Mouse (Mus musculus): ENCODE measurements at regions not wholly inside any gene's neighbourhood (a gene's known extent, or its start where the extent isn't known, plus 50 kb on each side); places are given as distances from the start of the nearest gene placed in this dataset.

- no peak overlapping the region for H3K9ac ChIP-seq
- H3K36me3 ChIP-seq = no peaks in the 10 kb centered on the region
- no peaks in the 10 kb centered on the region for H3K4me1 ChIP-seq
- no peak overlapping the region for H3K4me3 ChIP-seq (replicated peaks)
- H3K27me3 ChIP-seq = no peaks in the 10 kb centered on the region
- no peak overlapping the region for H3K4me2 ChIP-seq (replicated peaks)
- H3K9me3 ChIP-seq (replicated peaks) = no peaks in the 10 kb centered on the region
- no peak for ATAC-seq (ENCODE audit: insufficient number of reproducible peaks, low FRiP score, low TSS enrichment, low read depth)
- no peak overlapping the region for H3K27ac ChIP-seq (replicated peaks)
Observed at GRCm38 (mm10) chr10:16751546-16751945, 971.5 kb upstream of the Cited2 start.

- 47% methylated on average over 4 of the region's 4 CpGs for WGBS
- Histone ChIP-seq H3K4me2 (replicated peaks) (no peak overlapping the region), H3K27me3 (no peaks in the 10 kb centered on the region), H3K4me3 (replicated peaks) (no peak overlapping the region), H3K27ac (replicated peaks) (no peak overlapping the region), H3K36me3 (no peaks in the 10 kb centered on the region), H3K9ac (no peak overlapping the region), H3K4me1 (no peaks in the 10 kb centered on the region), H3K9me3 (replicated peaks) (no peaks in the 10 kb centered on the region)
- 0 out of 2 replicates have a peak, but pooled peaks have one; percentile 51 for ATAC-seq (ENCODE audit: insufficient number of reproducible peaks, low FRiP score, low TSS enrichment, low read depth)
Observed at GRCm38 (mm10) chr10:16789641-16790243, 933.3 kb upstream of the Cited2 start.

- Histone ChIP-seq H3K27me3 (no peaks in the 10 kb centered on the region), H3K27ac (replicated peaks) (no peak overlapping the region), H3K9ac (no peak overlapping the region), H3K4me2 (replicated peaks) (no peak overlapping the region), H3K4me3 (replicated peaks) (no peak overlapping the region), H3K36me3 (no peaks in the 10 kb centered on the region), H3K4me1 (no peaks in the 10 kb centered on the region), H3K9me3 (replicated peaks) (no peaks in the 10 kb centered on the region)
- WGBS = 72% methylated on average over 2 of the region's 2 CpGs
- no peak for ATAC-seq (ENCODE audit: insufficient number of reproducible peaks, low FRiP score, low TSS enrichment, low read depth)
Observed at GRCm38 (mm10) chr10:16803978-16804377, 919.0 kb upstream of the Cited2 start.

- H3K27me3 ChIP-seq = no peaks in the 10 kb centered on the region
- no peak for ATAC-seq (ENCODE audit: insufficient number of reproducible peaks, low FRiP score, low TSS enrichment, low read depth)
- no peak overlapping the region for H3K4me3 ChIP-seq (replicated peaks)
- no peak overlapping the region for H3K4me2 ChIP-seq (replicated peaks)
- H3K9me3 ChIP-seq (replicated peaks) = no peaks in the 10 kb centered on the region
- no peaks in the 10 kb centered on the region for H3K36me3 ChIP-seq
- no peak overlapping the region for H3K27ac ChIP-seq (replicated peaks)
- WGBS = 23% methylated on average over 2 of the region's 2 CpGs
- H3K9ac ChIP-seq = no peak overlapping the region
- H3K4me1 ChIP-seq = no peaks in the 10 kb centered on the region
Observed at GRCm38 (mm10) chr10:16810716-16811115, 912.3 kb upstream of the Cited2 start.

GRCm38 (mm10) chr10:16814013-16814412 lies 909.0 kb upstream of the Cited2 start:
- WGBS = 56% methylated on average over 2 of the region's 2 CpGs
- Histone ChIP-seq H3K36me3 (no peaks in the 10 kb centered on the region), H3K4me2 (replicated peaks) (no peak overlapping the region), H3K4me3 (replicated peaks) (no peak overlapping the region), H3K4me1 (no peaks in the 10 kb centered on the region), H3K27ac (replicated peaks) (no peak overlapping the region), H3K27me3 (no peaks in the 10 kb centered on the region), H3K9me3 (replicated peaks) (no peaks in the 10 kb centered on the region), H3K9ac (no peak overlapping the region)
- no peak for ATAC-seq (ENCODE audit: insufficient number of reproducible peaks, low FRiP score, low TSS enrichment, low read depth)

- no peaks in the 10 kb centered on the region for H3K36me3 ChIP-seq
- no peak for ATAC-seq (ENCODE audit: insufficient number of reproducible peaks, low FRiP score, low TSS enrichment, low read depth)
- H3K4me3 ChIP-seq (replicated peaks) = no peak overlapping the region
- no peaks in the 10 kb centered on the region for H3K9me3 ChIP-seq (replicated peaks)
- H3K27me3 ChIP-seq = no peaks in the 10 kb centered on the region
- WGBS = 76% methylated on average over 1 of the region's 1 CpGs
- no peak overlapping the region for H3K4me2 ChIP-seq (replicated peaks)
- H3K9ac ChIP-seq = no peak overlapping the region
- H3K4me1 ChIP-seq = no peaks in the 10 kb centered on the region
- H3K27ac ChIP-seq (replicated peaks) = no peak overlapping the region
Observed at GRCm38 (mm10) chr10:16861534-16861933, 861.5 kb upstream of the Cited2 start.

GRCm38 (mm10) chr10:16866914-16867313 lies 856.1 kb upstream of the Cited2 start:
- 70% methylated on average over 2 of the region's 2 CpGs for WGBS
- Histone ChIP-seq H3K4me1 (no peaks in the 10 kb centered on the region), H3K27me3 (no peaks in the 10 kb centered on the region), H3K9ac (no peak overlapping the region), H3K36me3 (no peaks in the 10 kb centered on the region), H3K4me2 (replicated peaks) (no peak overlapping the region), H3K4me3 (replicated peaks) (no peak overlapping the region), H3K27ac (replicated peaks) (no peak overlapping the region), H3K9me3 (replicated peaks) (no peaks in the 10 kb centered on the region)
- ATAC-seq (ENCODE audit: insufficient number of reproducible peaks, low FRiP score, low TSS enrichment, low read depth) = no peak

GRCm38 (mm10) chr10:16874131-16874530 lies 848.9 kb upstream of the Cited2 start:
- H3K36me3 ChIP-seq = no peaks in the 10 kb centered on the region
- H3K9ac ChIP-seq = no peak overlapping the region
- no peak overlapping the region for H3K27ac ChIP-seq (replicated peaks)
- no peaks in the 10 kb centered on the region for H3K4me1 ChIP-seq
- no peaks in the 10 kb centered on the region for H3K27me3 ChIP-seq
- no peak overlapping the region for H3K4me2 ChIP-seq (replicated peaks)
- WGBS = 37% methylated on average over 3 of the region's 3 CpGs
- H3K4me3 ChIP-seq (replicated peaks) = no peak overlapping the region
- no peaks in the 10 kb centered on the region for H3K9me3 ChIP-seq (replicated peaks)
- no peak for ATAC-seq (ENCODE audit: insufficient number of reproducible peaks, low FRiP score, low TSS enrichment, low read depth)

- no peak overlapping the region for H3K4me2 ChIP-seq (replicated peaks)
- H3K36me3 ChIP-seq = no peaks in the 10 kb centered on the region
- H3K9me3 ChIP-seq (replicated peaks) = no peaks in the 10 kb centered on the region
- no peak for ATAC-seq (ENCODE audit: insufficient number of reproducible peaks, low FRiP score, low TSS enrichment, low read depth)
- no peaks in the 10 kb centered on the region for H3K4me1 ChIP-seq
- H3K4me3 ChIP-seq (replicated peaks) = no peak overlapping the region
- H3K27me3 ChIP-seq = no peaks in the 10 kb centered on the region
- no peak overlapping the region for H3K27ac ChIP-seq (replicated peaks)
- H3K9ac ChIP-seq = no peak overlapping the region
Observed at GRCm38 (mm10) chr10:16878197-16878596, 844.8 kb upstream of the Cited2 start.

- Histone ChIP-seq H3K4me1 (no peaks in the 10 kb centered on the region), H3K27ac (replicated peaks) (no peak overlapping the region), H3K4me2 (replicated peaks) (no peak overlapping the region), H3K9me3 (replicated peaks) (no peaks in the 10 kb centered on the region), H3K27me3 (no peaks in the 10 kb centered on the region), H3K4me3 (replicated peaks) (no peak overlapping the region), H3K36me3 (no peaks in the 10 kb centered on the region), H3K9ac (no peak overlapping the region)
- no peak for ATAC-seq (ENCODE audit: insufficient number of reproducible peaks, low FRiP score, low TSS enrichment, low read depth)
Observed at GRCm38 (mm10) chr10:16893316-16893715, 829.7 kb upstream of the Cited2 start.

GRCm38 (mm10) chr10:16895332-16895731 lies 827.7 kb upstream of the Cited2 start:
- Histone ChIP-seq H3K4me3 (replicated peaks) (no peak overlapping the region), H3K9ac (no peak overlapping the region), H3K27ac (replicated peaks) (no peak overlapping the region), H3K36me3 (no peaks in the 10 kb centered on the region), H3K4me2 (replicated peaks) (no peak overlapping the region), H3K4me1 (no peaks in the 10 kb centered on the region), H3K27me3 (no peaks in the 10 kb centered on the region), H3K9me3 (replicated peaks) (no peaks in the 10 kb centered on the region)
- no peak for ATAC-seq (ENCODE audit: insufficient number of reproducible peaks, low FRiP score, low TSS enrichment, low read depth)

- no peak overlapping the region for H3K4me2 ChIP-seq (replicated peaks)
- H3K4me1 ChIP-seq = no peaks in the 10 kb centered on the region
- ATAC-seq (ENCODE audit: insufficient number of reproducible peaks, low FRiP score, low TSS enrichment, low read depth) = no peak
- H3K9me3 ChIP-seq (replicated peaks) = no peaks in the 10 kb centered on the region
- H3K27me3 ChIP-seq = no peaks in the 10 kb centered on the region
- H3K36me3 ChIP-seq = no peaks in the 10 kb centered on the region
- 83% methylated on average over 2 of the region's 2 CpGs for WGBS
- H3K4me3 ChIP-seq (replicated peaks) = no peak overlapping the region
- no peak overlapping the region for H3K9ac ChIP-seq
- no peak overlapping the region for H3K27ac ChIP-seq (replicated peaks)
Observed at GRCm38 (mm10) chr10:16922888-16923287, 800.1 kb upstream of the Cited2 start.
